Mouse (Mus musculus) adrenal gland, postnatal 4 days (tissue): ENCODE data around the gene Gm49721. TPM values are rescaled to one million over a fixed set of nuclear protein-coding genes. Genes with fewer than 3 reads are reported as not detected.
"Not testable (repeated sequence)": the region's sequence is repeated elsewhere in the genome, so short reads cannot be mapped to it uniquely, and the experiment has no call there.

Experiments
- DNase-seq, 2 experiments: peaks; one replicate each; pipeline ENCODE4 v3.0.0; 2021 to 2022; ENCODE audit warnings: low spot score in 2 of 2, mixed read lengths in 2 of 2
- total RNA-seq, 2 experiments: library from RNA; stranded (reverse); gene quantifications; 2 replicates each; pipeline ENCODE4 v1.2.3; 2021

Gm49721 gene
- total RNA-seq, 2 experiments from 2014 or later = 0.37 to 0.45 TPM

GRCm38 (mm10) chr17:7069561-7070240 is 91.0 kb downstream of the Gm49721 start:
- DNase-seq = not testable (repeated sequence)

- DNase-seq = not testable (repeated sequence)
Observed at GRCm38 (mm10) chr17:7074494-7074893, 95.8 kb downstream of the Gm49721 start.

DNA sequence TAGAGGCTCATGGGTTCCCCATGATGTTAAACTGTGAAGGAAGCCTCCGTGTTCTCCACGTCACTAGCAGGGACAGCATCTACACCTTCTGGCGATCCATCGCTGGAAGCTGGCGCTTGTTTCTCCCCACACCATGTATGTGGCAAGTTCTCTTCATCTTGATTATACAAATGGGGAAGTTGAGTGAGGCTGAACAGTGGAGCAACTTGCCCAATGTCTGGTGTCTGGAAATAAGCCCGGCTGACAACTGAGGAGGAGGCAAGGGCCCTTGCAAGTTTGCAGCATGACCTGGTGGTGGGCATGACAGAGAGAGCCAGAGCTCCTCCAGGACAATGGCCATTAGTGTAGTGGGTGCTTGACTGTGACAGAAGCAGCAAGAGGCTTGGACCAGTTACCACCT is 96.8 kb downstream of the Gm49721 start:
- not testable (repeated sequence) for DNase-seq

DNA sequence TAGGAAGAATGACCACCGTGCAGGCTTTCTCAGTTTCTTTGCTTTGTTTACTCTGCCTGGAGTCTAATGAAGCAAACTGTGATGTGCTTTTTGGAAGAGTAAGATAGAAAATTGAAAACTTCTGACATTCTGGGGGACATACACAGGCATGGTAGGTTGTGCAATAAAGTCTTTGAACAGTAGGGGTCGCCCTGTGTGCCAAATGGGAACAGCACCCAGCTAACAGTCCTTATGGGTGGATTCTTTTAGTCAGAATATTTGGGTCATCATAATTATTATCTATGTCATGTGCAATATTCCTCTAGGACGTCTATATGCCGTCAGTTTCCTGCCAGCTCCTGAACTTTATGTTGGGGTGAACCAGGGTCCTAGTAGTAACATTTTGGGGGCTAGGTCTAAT is 100.9 kb downstream of the Gm49721 start:
- peak in 1 of 2 experiments; percentile 17 for DNase-seq

DNA sequence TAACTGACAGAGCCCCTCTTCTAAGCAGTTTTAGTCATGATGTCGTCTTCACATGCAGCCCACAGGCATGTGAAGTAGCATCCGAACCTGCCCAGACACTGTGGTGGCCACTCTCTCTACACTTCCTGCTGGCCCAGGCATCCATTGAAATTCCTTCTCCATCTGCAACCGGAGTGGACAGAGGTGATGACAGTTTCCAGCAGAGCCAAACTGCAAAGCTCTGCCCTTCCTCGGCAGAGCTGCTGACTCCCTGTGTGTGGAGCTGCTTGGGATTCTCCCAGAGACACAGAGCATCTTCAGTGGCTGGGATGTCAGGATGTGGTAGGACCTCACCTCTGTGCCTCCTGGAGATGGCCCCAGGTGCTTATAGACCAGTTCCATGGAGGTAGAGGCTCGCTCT is 105.8 kb downstream of the Gm49721 start:
- not testable (repeated sequence) for DNase-seq

- not testable (repeated sequence) for DNase-seq
Observed at GRCm38 (mm10) chr17:7085469-7086168, 106.9 kb downstream of the Gm49721 start.

DNA sequence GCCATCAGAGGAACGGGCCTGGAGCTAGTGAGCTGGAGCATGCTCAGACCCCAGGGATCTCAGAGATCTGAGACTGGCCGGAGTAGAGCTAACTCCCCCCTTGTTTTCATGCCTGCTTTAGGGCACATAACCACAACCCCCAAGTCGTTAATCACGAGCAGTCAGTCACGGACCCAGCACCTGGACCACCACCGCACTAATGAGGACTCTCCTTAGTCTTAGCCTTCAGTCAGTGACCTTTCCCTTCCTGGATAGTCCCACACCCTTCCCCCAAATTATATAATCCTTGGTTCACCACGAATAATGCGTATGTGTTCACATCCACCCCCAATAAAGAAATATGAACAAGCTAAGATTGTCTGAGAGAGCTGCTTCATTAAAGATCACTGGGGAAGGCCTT is 108.1 kb downstream of the Gm49721 start:
- not testable (repeated sequence) for DNase-seq

Other genes starting within 250 kb of the Gm49721 start
- gene Ezr, start 196.1 kb upstream of the Gm49721 start, total RNA-seq = 10 to 100 TPM; 23.7 to 60.5 TPM
- 10 to 100 TPM; 38.7 to 41.4 TPM for gene Rsph3b, start 30.2 kb upstream of the Gm49721 start, total RNA-seq
- 10 to 100 TPM; 23.2 to 24.2 TPM for gene Tagap1, start 17.7 kb upstream of the Gm49721 start, total RNA-seq
- 100 to 1,000 TPM; 419 to 423 TPM for gene Rnaset2b, start 8.3 kb upstream of the Gm49721 start, total RNA-seq
- not detected for gene Gm1604a, start 46.7 kb downstream of the Gm49721 start, total RNA-seq
- 10 to 100 TPM; 18.7 to 22.6 TPM for gene Rps6ka2, start 191.2 kb downstream of the Gm49721 start, total RNA-seq